Mouse (Mus musculus) liver, embryonic 14.5 days (tissue): ENCODE measurements around the gene Thrap3. TPM values are rescaled to one million over a fixed set of nuclear protein-coding genes. Genes with fewer than 3 reads are reported as not detected.

ENCODE experiments used
- ATAC-seq: fragments of 200-750 bp; cut with Nextera tagmentation; 2 replicates; pipeline ENCODE4 v1.8.0; 2017; ENCODE audit warnings: moderate number of reproducible peaks, mild to moderate bottlenecking, moderate library complexity; ENCODE audit not compliant: insufficient read depth
- DNase-seq, 3 experiments: peaks; one replicate each; pipeline ENCODE4 v3.0.0-alpha.2; 2012 to 2013; ENCODE audit warnings: low read depth in 3 of 3, low spot score in 3 of 3
- H3K27ac ChIP-seq: fragments of 300-500 bp; sonication (generic); 2 replicates; pipeline ENCODE4 v1.5.1; 2014; ENCODE audit warnings: moderate library complexity, mild to moderate bottlenecking, control low read depth, inconsistent platforms
- H3K27me3 ChIP-seq: fragments of 300-500 bp; sonication (generic); 2 replicates; pipeline ENCODE4 v1.6.1; 2014; ENCODE audit warnings: mild to moderate bottlenecking, low read length, moderate library complexity; ENCODE audit not compliant: control insufficient read depth, insufficient read depth
- H3K36me3 ChIP-seq: fragments of 300-500 bp; sonication (generic); replicated peaks from 2 replicates; pipeline ENCODE4 v1.6.1; 2014; ENCODE audit warnings: low read depth; ENCODE audit not compliant: control insufficient read depth, insufficient read depth
- H3K4me1 ChIP-seq, 2 experiments: fragments of 200-500 bp in 1 of 2; fragments of 300-500 bp in 1 of 2; sonication (generic) in 1 of 2; replicated peaks; 2 replicates each; pipeline ENCODE4 v1.6.1; 2012 to 2014; ENCODE audit warnings: antibody characterized with exemption in 1 of 2, inconsistent platforms in 1 of 2, low read length in 1 of 2; ENCODE audit not compliant: control insufficient read depth in 2 of 2, insufficient read depth in 2 of 2
- H3K4me2 ChIP-seq: fragments of 300-500 bp; sonication (generic); 2 replicates; pipeline ENCODE4 v1.6.1; 2014; ENCODE audit warnings: low read depth, mild to moderate bottlenecking, control low read depth, moderate library complexity
- H3K4me3 ChIP-seq, 2 experiments: fragments of 200-500 bp in 1 of 2; fragments of 300-500 bp in 1 of 2; sonication (generic) in 1 of 2; 2 replicates each; pipeline ENCODE4 v1.5.1; 2012 to 2014; ENCODE audit warnings: low read depth in 2 of 2, low read length in 2 of 2, mild to moderate bottlenecking in 2 of 2, control low read depth in 1 of 2, inconsistent platforms in 1 of 2, moderate library complexity in 1 of 2; ENCODE audit not compliant: insufficient read depth in 1 of 2
- H3K9ac ChIP-seq: fragments of 300-500 bp; sonication (generic); replicated peaks from 2 replicates; pipeline ENCODE4 v1.6.1; 2014; ENCODE audit warnings: mild to moderate bottlenecking, control low read depth, moderate library complexity
- H3K9me3 ChIP-seq: fragments of 300-500 bp; sonication (generic); 2 replicates; pipeline ENCODE4 v1.6.1; 2016; ENCODE audit warnings: low read length, mixed read lengths; ENCODE audit not compliant: control insufficient read depth
- CTCF ChIP-seq: IDR thresholded peaks from 2 replicates; pipeline ENCODE4 v1.5.1; 2016; ENCODE audit warnings: antibody characterized with exemption, low read depth, control low read depth
- EP300 ChIP-seq: IDR thresholded peaks from 2 replicates; pipeline ENCODE4 v1.6.1; 2016; ENCODE audit warnings: antibody characterized with exemption, low read depth
- WGBS: fragments of 180-500 bp; shearing (Covaris S2); extraction: QIAGEN DNeasy Blood & Tissue Kit; methylation state at CpG from one replicate; pipeline ENCODE4 v1.1.7; 2014; ENCODE audit not compliant: insufficient replicate concordance; 5-methylcytosine and 5-hydroxymethylcytosine counted together
- polyA plus RNA-seq, 2 experiments: library from polyadenylated mRNA; depleted of rRNA in 1 of 2; stranded (reverse) in 1 of 2; unstranded in 1 of 2; fragments of >200 nt; fragmentation: Nextera tagmentation in 1 of 2; extraction: Ambion mirVana in 1 of 2; gene quantifications; 2 replicates each; pipeline versions ENCODE4 v1.2.1 to v1.2.3; 2012 to 2014

Gene Thrap3
- polyA plus RNA-seq, 2 experiments: 62.6 to 77.9 TPM

DNA sequence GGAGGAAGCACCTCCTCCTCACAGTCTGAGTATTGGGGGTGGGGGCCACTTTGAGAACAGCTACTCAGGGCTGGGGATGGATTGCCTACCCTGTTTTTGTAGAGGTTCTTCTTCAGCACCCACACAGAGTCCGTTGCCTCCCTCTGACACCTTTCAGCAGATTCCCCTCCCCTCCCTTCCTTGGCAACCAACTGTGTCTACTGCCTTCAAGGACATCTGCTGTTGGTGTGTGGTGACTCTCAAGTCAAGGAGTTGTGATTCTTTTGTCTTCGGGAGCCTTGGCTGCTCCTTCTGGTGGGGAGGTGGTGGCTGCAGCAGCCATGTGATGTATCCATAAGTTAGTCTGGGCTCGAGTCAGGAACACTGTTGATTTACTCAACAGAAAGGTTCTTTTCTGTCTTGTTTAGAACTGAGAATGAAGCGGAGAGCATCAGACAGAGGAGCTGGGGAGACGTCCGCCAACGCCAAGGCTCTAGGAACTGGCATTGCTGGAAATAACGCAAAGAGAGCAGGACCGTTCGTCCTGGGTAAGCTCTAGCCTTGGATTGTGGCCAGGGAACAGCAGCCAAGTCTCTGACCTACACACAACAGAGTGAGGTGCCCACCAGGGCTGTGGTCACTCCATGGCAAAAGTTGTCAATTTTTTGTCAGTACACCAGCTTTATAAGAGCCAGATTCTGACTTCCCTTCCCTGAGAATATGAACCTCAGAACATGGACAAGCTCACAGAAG lies 79.1 kb downstream of the Thrap3 start:
- WGBS: 76% methylated on average over 10 of the region's 10 CpGs
- ATAC-seq (no peak), DNase-seq (no peak)
- Histone ChIP-seq H3K27ac (no peak overlapping the region), H3K27me3 (no peaks in the 10 kb centered on the region), H3K4me3 (no peak overlapping the region), H3K9ac (no peak overlapping the region), H3K9me3 (no peaks in the 10 kb centered on the region), H3K4me2 (no peak overlapping the region), H3K36me3 (no peaks in the 10 kb centered on the region; the same call in 1 of the 2 replicates), H3K4me1 (no peaks in the 10 kb centered on the region)
- TF ChIP-seq EP300 (no peak), CTCF (no peak)

DNA sequence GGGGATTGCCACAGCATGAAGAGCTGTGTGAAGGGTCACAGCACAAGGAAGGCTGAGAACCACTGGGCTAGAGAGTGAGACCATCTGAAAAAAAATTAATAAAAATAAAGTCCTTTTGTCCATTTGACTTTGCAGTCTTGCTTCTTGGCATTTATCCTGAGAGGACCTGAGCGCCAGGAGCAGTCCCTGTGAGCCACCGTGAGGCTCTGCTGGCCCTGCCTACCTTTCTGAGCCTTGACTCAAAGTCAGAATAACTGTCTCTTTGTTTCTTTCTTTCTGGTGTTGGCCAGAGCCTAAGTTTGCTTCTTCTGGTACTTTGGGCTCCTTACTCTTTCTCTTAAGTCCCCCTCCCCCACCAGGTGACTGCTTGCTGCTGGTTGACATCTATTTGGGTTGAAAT lies 82.1 kb downstream of the Thrap3 start:
- no peak overlapping the region for H3K27ac ChIP-seq
- no peak overlapping the region for H3K4me2 ChIP-seq
- H3K4me1 ChIP-seq: no peaks in the 10 kb centered on the region
- no peak for TF ChIP-seq EP300
- no peak for TF ChIP-seq CTCF
- no peaks in the 10 kb centered on the region; the same call in 1 of the 2 replicates for H3K36me3 ChIP-seq
- no peak overlapping the region for H3K4me3 ChIP-seq
- DNase-seq: no peak
- 82% methylated on average over 2 of the region's 2 CpGs for WGBS
- H3K9me3 ChIP-seq: no peaks in the 10 kb centered on the region
- H3K27me3 ChIP-seq: no peaks in the 10 kb centered on the region
- no peak for ATAC-seq
- H3K9ac ChIP-seq: no peak overlapping the region

DNA sequence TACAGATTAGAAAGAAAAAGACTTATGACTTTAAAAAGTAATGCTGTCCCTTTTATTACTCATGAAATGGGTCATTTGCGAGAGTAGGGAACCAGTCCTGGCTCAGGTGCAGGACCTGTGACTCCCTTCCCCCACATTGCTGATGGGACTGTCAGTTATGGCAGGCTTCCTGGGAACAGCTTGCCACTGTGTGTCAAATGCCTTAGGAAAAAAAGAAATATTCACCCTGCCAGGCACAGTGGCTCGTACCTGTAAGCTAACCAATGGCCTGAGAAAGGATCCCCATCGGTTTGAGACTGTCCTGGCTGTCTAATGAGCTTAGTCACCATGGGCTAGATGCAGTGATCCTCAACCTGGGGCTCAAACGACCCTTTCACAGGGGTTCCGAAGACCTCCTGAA lies 82.5 kb downstream of the Thrap3 start:
- no peaks in the 10 kb centered on the region for H3K9me3 ChIP-seq
- H3K9ac ChIP-seq: no peak overlapping the region
- H3K27me3 ChIP-seq: no peaks in the 10 kb centered on the region
- TF ChIP-seq EP300 (no peak), CTCF (no peak)
- H3K36me3 ChIP-seq: no peaks in the 10 kb centered on the region
- ATAC-seq (no peak), DNase-seq (no peak)
- no peak overlapping the region for H3K4me3 ChIP-seq
- 70% methylated on average over 5 of the region's 5 CpGs for WGBS
- no peaks in the 10 kb centered on the region for H3K4me1 ChIP-seq
- no peak overlapping the region for H3K4me2 ChIP-seq
- no peak overlapping the region for H3K27ac ChIP-seq

DNA sequence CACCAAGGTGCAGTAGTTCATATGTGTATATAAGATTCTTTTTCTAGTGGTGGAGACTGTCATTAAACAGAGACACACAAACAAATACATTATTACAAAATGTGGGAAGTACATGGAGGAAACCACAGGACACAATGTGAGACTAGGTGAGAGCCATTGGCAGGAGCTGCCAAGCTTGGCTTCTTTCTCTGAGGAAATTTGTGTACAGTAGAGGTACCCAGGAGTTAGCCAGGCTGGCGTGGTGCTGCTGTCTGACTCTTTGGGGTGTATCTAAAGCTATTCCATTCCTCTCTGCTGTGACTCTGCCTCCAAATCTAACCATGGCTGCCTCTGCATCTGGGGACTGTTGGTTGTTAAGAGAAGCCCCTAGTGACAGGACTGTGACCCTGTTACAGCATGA lies 83.5 kb downstream of the Thrap3 start:
- no peak for DNase-seq
- no peak overlapping the region for H3K27ac ChIP-seq
- WGBS: 71% methylated on average over 1 of the region's 1 CpGs

DNA sequence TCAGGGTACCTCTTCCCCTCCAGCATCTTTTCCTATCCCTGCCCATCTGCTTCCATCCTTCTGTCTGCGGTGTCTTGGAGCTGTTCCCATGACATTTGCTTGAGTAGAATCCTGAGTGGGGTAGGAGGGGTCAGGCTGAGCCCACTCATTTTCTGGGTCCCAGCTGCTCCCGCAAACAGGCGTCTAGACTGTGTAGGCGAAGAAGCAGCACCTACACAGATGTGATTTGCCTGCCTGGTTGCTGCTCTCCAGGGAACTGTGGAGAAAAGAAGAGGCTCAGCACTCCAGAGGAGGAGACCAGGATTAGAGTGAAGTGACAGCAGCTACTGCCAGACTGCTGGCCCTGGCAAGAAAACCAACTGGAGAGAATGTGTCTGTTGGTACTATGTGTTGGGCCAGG lies 83.9 kb downstream of the Thrap3 start:
- WGBS: 72% methylated on average over 4 of the region's 4 CpGs
- Histone ChIP-seq H3K9ac (no peak overlapping the region), H3K4me3 (no peak overlapping the region), H3K36me3 (no peaks in the 10 kb centered on the region), H3K4me2 (no peak overlapping the region), H3K27ac (no peak overlapping the region), H3K9me3 (no peaks in the 10 kb centered on the region), H3K27me3 (no peaks in the 10 kb centered on the region), H3K4me1 (no peaks in the 10 kb centered on the region)
- DNase-seq: no peak
- no peak for TF ChIP-seq CTCF
- no peak for TF ChIP-seq EP300
- no peak for ATAC-seq

More for the DNA sequence above, 83.5 kb downstream of the Thrap3 start:
- no peak for TF ChIP-seq EP300
- TF ChIP-seq CTCF: no peak
- Histone ChIP-seq H3K9me3 (no peaks in the 10 kb centered on the region), H3K27me3 (no peaks in the 10 kb centered on the region), H3K4me2 (no peak overlapping the region), H3K36me3 (no peaks in the 10 kb centered on the region), H3K4me3 (no peak overlapping the region), H3K4me1 (no peaks in the 10 kb centered on the region), H3K9ac (no peak overlapping the region)
- no peak for ATAC-seq
